Mouse (Mus musculus) midbrain, embryonic 12.5 days (tissue): Measurements from ENCODE around the gene Vmn1r25. TPM values are rescaled to one million over a fixed set of nuclear protein-coding genes. Genes with fewer than 3 reads are reported as not detected.
"Not testable (repeated sequence)": the region's sequence is repeated elsewhere in the genome, so short reads cannot be mapped to it uniquely, and the experiment has no call there.

ENCODE experiments used
- ATAC-seq: fragments of 200-750 bp; cut with Nextera tagmentation; 2 replicates; pipeline ENCODE4 v1.8.0; 2017; ENCODE audit warnings: low read depth, moderate TSS enrichment, moderate library complexity; ENCODE audit not compliant: low FRiP score
- H3K27ac ChIP-seq: fragments of 300-500 bp; sonication (generic); replicated peaks from 2 replicates; pipeline ENCODE4 v1.5.1; 2016; ENCODE audit warnings: mild to moderate bottlenecking
- H3K27me3 ChIP-seq: fragments of 300-500 bp; sonication (generic); 2 replicates; pipeline ENCODE4 v1.6.1; 2016; ENCODE audit warnings: mild to moderate bottlenecking
- H3K36me3 ChIP-seq: fragments of 300-500 bp; sonication (generic); 2 replicates; pipeline ENCODE4 v1.6.1; 2016
- H3K4me1 ChIP-seq: fragments of 300-500 bp; sonication (generic); 2 replicates; pipeline ENCODE4 v1.6.1; 2016
- H3K4me2 ChIP-seq: fragments of 300-500 bp; sonication (generic); replicated peaks from 2 replicates; pipeline ENCODE4 v1.6.1; 2016; ENCODE audit warnings: mild to moderate bottlenecking, moderate library complexity
- H3K4me3 ChIP-seq: fragments of 300-500 bp; sonication (generic); 2 replicates; pipeline ENCODE4 v1.5.1; 2016; ENCODE audit warnings: mild to moderate bottlenecking
- H3K9ac ChIP-seq: fragments of 300-500 bp; sonication (generic); replicated peaks from 2 replicates; pipeline ENCODE4 v1.6.1; 2016; ENCODE audit warnings: mild to moderate bottlenecking, moderate library complexity
- H3K9me3 ChIP-seq: fragments of 300-500 bp; sonication (generic); 2 replicates; pipeline ENCODE4 v1.6.1; 2016; ENCODE audit warnings: mild to moderate bottlenecking
- WGBS: fragments of 180-500 bp; shearing (Covaris S2); methylation state at CpG from one replicate; pipeline ENCODE4 v1.1.7; 2016; 5-methylcytosine and 5-hydroxymethylcytosine counted together
- polyA plus RNA-seq: library from polyadenylated mRNA; unstranded; fragments of >200 nt; fragmentation: Nextera tagmentation; extraction: Ambion mirVana; gene quantifications from 2 replicates; pipeline ENCODE4 v1.2.1, GENCODE M21; 2016

Gene Vmn1r25
- not detected in 2 replicates for polyA plus RNA-seq

GRCm38 (mm10) chr6:57980710-57981109 lies at the start of gene Vmn1r25:
TSS of gene Vmn1r25 (minus strand) at chr6:57980810.
- no peaks in the 10 kb centered on the region for H3K4me1 ChIP-seq
- H3K36me3 ChIP-seq = no peaks in the 10 kb centered on the region
- no peak within 1 kb of the TSS for H3K9ac ChIP-seq
- WGBS = 72% methylated on average over 3 of the region's 3 CpGs
- no peak within 1 kb of the TSS for H3K4me3 ChIP-seq
- no peak within 1 kb of the TSS for H3K27ac ChIP-seq
- H3K9me3 ChIP-seq = no peaks in the 10 kb centered on the region
- H3K27me3 ChIP-seq = no peaks in the 10 kb centered on the region
- no peak within 1 kb of the TSS for H3K4me2 ChIP-seq
- ATAC-seq = no peak

- H3K27ac ChIP-seq, H3K4me2 ChIP-seq, H3K4me1 ChIP-seq, H3K4me3 ChIP-seq, H3K9me3 ChIP-seq, ATAC-seq, H3K36me3 ChIP-seq, H3K9ac ChIP-seq, H3K27me3 ChIP-seq: not testable (repeated sequence)
- WGBS = 92% methylated on average over 21 of the region's 21 CpGs
These were observed 36.9 kb upstream of the Vmn1r25 start for GRCm38 (mm10) chr6:58017478-58017877.

- no peak within 1 kb of the TSS for H3K27ac ChIP-seq
- 91% methylated on average over 1 of the region's 1 CpGs for WGBS
- ATAC-seq = no peak
- no peaks in the 10 kb centered on the region for H3K4me1 ChIP-seq
- H3K27me3 ChIP-seq = no peaks in the 10 kb centered on the region
- no peak within 1 kb of the TSS for H3K4me2 ChIP-seq
- H3K36me3 ChIP-seq = no peaks in the 10 kb centered on the region
- H3K9ac ChIP-seq = no peak within 1 kb of the TSS
- H3K9me3 ChIP-seq = no peaks in the 10 kb centered on the region
- no peak within 1 kb of the TSS for H3K4me3 ChIP-seq
These were observed 34.4 kb upstream of the Vmn1r25 start, which contains the start of gene Vmn1r26 for GRCm38 (mm10) chr6:58015059-58015458. TSS of gene Vmn1r26 (minus strand) at chr6:58015159.

- H3K27ac ChIP-seq, ATAC-seq, H3K27me3 ChIP-seq, H3K4me1 ChIP-seq, H3K9me3 ChIP-seq, H3K36me3 ChIP-seq, H3K4me3 ChIP-seq, H3K4me2 ChIP-seq, H3K9ac ChIP-seq: not testable (repeated sequence)
- 83% methylated on average over 1 of the region's 1 CpGs for whole genome bisulfite sequencing
These were observed 19.2 kb downstream of the Vmn1r25 start, which contains the start of gene Vmn1r24 for GRCm38 (mm10) chr6:57961403-57961802. TSS of gene Vmn1r24 (minus strand) at chr6:57961503.

Other genes with a start within 250 kb of the Vmn1r25 start
- 99.5 and 107 TPM in 2 replicates for gene Vopp1, start 155.7 kb downstream of the Vmn1r25 start, polyA plus RNA-seq
- not detected in 2 replicates for gene Vmn1r21, start 130.5 kb downstream of the Vmn1r25 start, polyA plus RNA-seq
- not detected in 2 replicates for gene Vmn1r22, start 72.8 kb downstream of the Vmn1r25 start, polyA plus RNA-seq
- not detected in 2 replicates for gene Vmn1r23, start 54.0 kb downstream of the Vmn1r25 start, polyA plus RNA-seq
- gene Vmn1r24, start 19.3 kb downstream of the Vmn1r25 start, polyA plus RNA-seq = not detected in 2 replicates
- gene Vmn1r26, start 34.3 kb upstream of the Vmn1r25 start, polyA plus RNA-seq = not detected in 2 replicates
- not detected in 2 replicates for gene Vmn1r27, start 238.0 kb upstream of the Vmn1r25 start, polyA plus RNA-seq